Mouse (Mus musculus): ENCODE measurements around the gene Slmap. TPM values are rescaled to one million over a fixed set of nuclear protein-coding genes. Genes with fewer than 3 reads are reported as not detected.
A peak's percentile ranks its signal among the peaks of the same experiment; 100 is the strongest.
"Not testable (repeated sequence)": the region's sequence is repeated elsewhere in the genome, so short reads cannot be mapped to it uniquely, and the experiment has no call there.

The Slmap gene
- 125 and 127 TPM in 2 replicates for polyA plus RNA-seq (2016; fragmentation: Nextera tagmentation; extraction: Ambion mirVana)

- ATAC-seq (ENCODE audit: insufficient number of reproducible peaks, low FRiP score): peak; percentile 95
- H3K4me3 ChIP-seq: peak within 1 kb of the TSS; percentile 85
- H3K4me1 ChIP-seq (replicated peaks): peaks cover 23% of the 10 kb centered on the region
- no peaks in the 10 kb centered on the region for H3K9me3 ChIP-seq (replicated peaks)
- peak within 1 kb of the TSS; percentile 96 for H3K4me2 ChIP-seq
- H3K27ac ChIP-seq (ENCODE audit: poor library complexity, severe bottlenecking): peak within 1 kb of the TSS; percentile 90
- 13% methylated on average over 32 of the region's 33 CpGs for WGBS
- H3K36me3 ChIP-seq: peaks cover 6% of the 10 kb centered on the region; the same call in 1 of the 2 replicates
- H3K9ac ChIP-seq: peak within 1 kb of the TSS; percentile 98
- H3K27me3 ChIP-seq (replicated peaks): 0 out of 2 replicates have a peak, but pooled peaks cover 5% of the 10 kb centered on the region
Measured at GRCm38 (mm10) chr14:26534757-26535479, at the start of gene Slmap. Slmap (minus strand) TSS chr14:26534931.

DNA sequence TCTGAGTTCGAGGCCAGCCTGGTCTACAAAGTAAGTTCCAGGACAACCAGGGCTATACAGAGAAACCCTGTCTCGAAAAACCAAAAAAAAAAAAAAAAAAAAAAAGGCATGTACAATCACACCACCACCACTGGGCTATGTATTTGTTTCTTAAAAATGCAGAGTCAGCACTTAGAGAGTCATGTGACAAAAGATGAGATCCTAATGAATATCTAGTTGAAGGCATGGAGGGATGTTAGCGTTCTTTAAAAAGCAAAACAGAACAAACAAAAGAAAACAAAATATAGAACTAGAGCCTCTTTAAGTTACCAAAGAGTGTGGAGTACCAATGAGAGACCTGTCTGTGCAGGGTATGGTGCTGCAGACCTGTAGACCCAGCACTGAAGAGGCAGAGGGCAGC, 48.9 kb upstream of the Slmap start:
- H3K36me3 ChIP-seq: peaks cover 5% of the 10 kb centered on the region
- no peak overlapping the region for H3K27ac ChIP-seq (ENCODE audit: poor library complexity, severe bottlenecking)
- no peak for ATAC-seq (ENCODE audit: insufficient number of reproducible peaks, low FRiP score)
- no peak overlapping the region for H3K9ac ChIP-seq
- 79% methylated on average over 3 of the region's 3 CpGs for WGBS
- no peaks in the 10 kb centered on the region for H3K9me3 ChIP-seq (replicated peaks)
- H3K4me2 ChIP-seq: no peak overlapping the region
- H3K4me1 ChIP-seq (replicated peaks): peaks cover 23% of the 10 kb centered on the region
- no peak overlapping the region for H3K4me3 ChIP-seq
- no peaks in the 10 kb centered on the region for H3K27me3 ChIP-seq (replicated peaks)

- H3K4me3 ChIP-seq: peak overlapping the region; percentile 84
- peak overlapping the region; percentile 98 for H3K27ac ChIP-seq (ENCODE audit: poor library complexity, severe bottlenecking)
- peaks cover 5% of the 10 kb centered on the region for H3K36me3 ChIP-seq
- under 1% methylated on average over 79 of the region's 79 CpGs for WGBS
- H3K4me1 ChIP-seq (replicated peaks): peaks cover 14% of the 10 kb centered on the region
- H3K9me3 ChIP-seq (replicated peaks): no peaks in the 10 kb centered on the region
- peak overlapping the region; percentile 97 for H3K9ac ChIP-seq
- H3K27me3 ChIP-seq (replicated peaks): no peaks in the 10 kb centered on the region
- ATAC-seq (ENCODE audit: insufficient number of reproducible peaks, low FRiP score): peak; percentile 98
- peak overlapping the region; percentile 92 for H3K4me2 ChIP-seq
Measured at GRCm38 (mm10) chr14:26579346-26580343, 44.9 kb upstream of the Slmap start.

DNA sequence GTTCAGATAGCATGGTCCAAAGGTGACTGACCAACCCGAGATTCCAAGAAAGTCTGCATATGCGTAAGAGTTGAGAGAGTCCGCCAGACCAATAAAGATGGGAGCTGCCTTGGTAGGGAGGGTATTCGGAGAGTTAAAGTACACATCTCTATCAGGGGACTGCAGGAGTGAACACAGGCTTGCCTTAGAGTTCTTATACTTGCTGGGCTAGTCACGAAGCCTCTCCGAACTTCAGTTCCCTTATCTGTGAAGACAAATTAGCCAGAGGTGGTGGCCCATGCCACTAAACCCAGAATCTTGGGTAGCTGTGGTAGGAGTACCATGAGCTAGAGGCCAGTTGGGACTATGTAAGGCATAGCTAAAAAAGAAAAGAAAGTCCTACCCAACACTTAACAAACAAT, 44.1 kb upstream of the Slmap start:
- 47% methylated on average over 6 of the region's 6 CpGs for WGBS

DNA sequence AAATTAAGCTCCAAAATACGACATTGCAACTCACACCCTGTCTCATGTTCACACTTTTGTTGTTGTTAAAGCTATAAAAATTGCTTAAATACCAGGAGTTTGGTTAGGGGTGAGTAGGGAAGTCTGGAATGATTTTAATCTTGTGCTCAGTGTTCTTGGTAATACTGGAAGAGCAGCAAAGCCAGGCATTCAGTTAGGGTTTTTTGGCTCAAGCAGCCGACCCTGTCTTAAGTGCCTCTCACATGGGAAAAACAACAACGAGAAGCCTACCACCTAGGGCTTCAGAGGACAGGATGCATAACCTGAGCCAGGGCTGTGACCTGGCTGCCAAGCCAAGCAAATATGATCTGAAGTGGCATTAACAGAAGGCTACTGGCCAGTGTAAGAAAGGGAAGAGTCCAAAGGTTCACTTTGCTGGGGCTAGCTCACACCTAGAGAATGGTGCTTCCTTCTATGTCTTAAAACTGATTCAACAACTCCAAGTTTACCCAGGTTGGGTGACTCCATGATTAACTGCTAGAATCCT, 41.6 kb upstream of the Slmap start:
- ATAC-seq (ENCODE audit: insufficient number of reproducible peaks, low FRiP score): no peak
- Histone ChIP-seq H3K4me1 (replicated peaks) (peaks cover 14% of the 10 kb centered on the region), H3K36me3 (no peaks in the 10 kb centered on the region), H3K4me2 (no peak overlapping the region), H3K9ac (no peak overlapping the region), H3K27ac (ENCODE audit: poor library complexity, severe bottlenecking) (no peak overlapping the region), H3K9me3 (replicated peaks) (no peaks in the 10 kb centered on the region), H3K27me3 (replicated peaks) (no peaks in the 10 kb centered on the region), H3K4me3 (no peak overlapping the region)
- WGBS: 58% methylated on average over 3 of the region's 3 CpGs

More for the DNA sequence above, 44.1 kb upstream of the Slmap start:
- H3K27me3 ChIP-seq (replicated peaks): no peaks in the 10 kb centered on the region
- no peak overlapping the region for H3K4me3 ChIP-seq
- ATAC-seq (ENCODE audit: insufficient number of reproducible peaks, low FRiP score): no peak
- no peak overlapping the region; the same call in 1 of the 2 replicates for H3K4me2 ChIP-seq
- no peak overlapping the region for H3K9ac ChIP-seq
- H3K27ac ChIP-seq (ENCODE audit: poor library complexity, severe bottlenecking): no peak overlapping the region
- H3K4me1 ChIP-seq (replicated peaks): peaks cover 12% of the 10 kb centered on the region
- H3K36me3 ChIP-seq: peaks cover 5% of the 10 kb centered on the region
- no peaks in the 10 kb centered on the region for H3K9me3 ChIP-seq (replicated peaks)

GRCm38 (mm10) chr14:26573556-26573955, 38.8 kb upstream of the Slmap start, which contains the start of gene Dennd6a:
Dennd6a (plus strand) TSS chr14:26573856.
- ATAC-seq (ENCODE audit: insufficient number of reproducible peaks, low FRiP score); H3K9ac ChIP-seq; H3K9me3 ChIP-seq (replicated peaks); H3K4me2 ChIP-seq; H3K36me3 ChIP-seq; H3K27ac ChIP-seq (ENCODE audit: poor library complexity, severe bottlenecking); H3K4me3 ChIP-seq; H3K27me3 ChIP-seq (replicated peaks); H3K4me1 ChIP-seq (replicated peaks): not testable (repeated sequence)
- WGBS: 75% methylated on average over 5 of the region's 5 CpGs

GRCm38 (mm10) chr14:26571951-26572675, 37.4 kb upstream of the Slmap start:
- Histone ChIP-seq H3K27me3 (replicated peaks) (no peaks in the 10 kb centered on the region), H3K4me1 (replicated peaks) (peaks cover 6% of the 10 kb centered on the region; the same call in 1 of the 2 replicates), H3K9me3 (replicated peaks) (no peaks in the 10 kb centered on the region), H3K4me3 (no peak overlapping the region), H3K9ac (no peak overlapping the region), H3K4me2 (no peak overlapping the region), H3K27ac (ENCODE audit: poor library complexity, severe bottlenecking) (no peak overlapping the region), H3K36me3 (no peaks in the 10 kb centered on the region)
- WGBS: 42% methylated on average over 4 of the region's 4 CpGs
- ATAC-seq (ENCODE audit: insufficient number of reproducible peaks, low FRiP score): no peak

- Histone ChIP-seq H3K4me1 (replicated peaks) (peaks cover 6% of the 10 kb centered on the region; the same call in 1 of the 2 replicates), H3K27me3 (replicated peaks) (no peaks in the 10 kb centered on the region), H3K4me2 (no peak overlapping the region), H3K4me3 (no peak overlapping the region), H3K9me3 (replicated peaks) (no peaks in the 10 kb centered on the region), H3K27ac (ENCODE audit: poor library complexity, severe bottlenecking) (no peak overlapping the region), H3K36me3 (no peaks in the 10 kb centered on the region), H3K9ac (no peak overlapping the region)
- ATAC-seq (ENCODE audit: insufficient number of reproducible peaks, low FRiP score): no peak
- WGBS: 83% methylated on average over 4 of the region's 4 CpGs
Measured at GRCm38 (mm10) chr14:26569880-26570279, 35.1 kb upstream of the Slmap start.

- H3K4me3 ChIP-seq: no peak overlapping the region
- no peak overlapping the region for H3K27ac ChIP-seq (ENCODE audit: poor library complexity, severe bottlenecking)
- H3K27me3 ChIP-seq (replicated peaks): no peaks in the 10 kb centered on the region
- no peak overlapping the region for H3K9ac ChIP-seq
- H3K4me2 ChIP-seq: no peak overlapping the region
- peaks cover 7% of the 10 kb centered on the region; the same call in 1 of the 2 replicates for H3K9me3 ChIP-seq (replicated peaks)
- H3K36me3 ChIP-seq: no peaks in the 10 kb centered on the region
- no peaks in the 10 kb centered on the region for H3K4me1 ChIP-seq (replicated peaks)
- ATAC-seq (ENCODE audit: insufficient number of reproducible peaks, low FRiP score): no peak
- 79% methylated on average over 2 of the region's 2 CpGs for WGBS
Measured at GRCm38 (mm10) chr14:26562247-26562646, 27.5 kb upstream of the Slmap start.

DNA sequence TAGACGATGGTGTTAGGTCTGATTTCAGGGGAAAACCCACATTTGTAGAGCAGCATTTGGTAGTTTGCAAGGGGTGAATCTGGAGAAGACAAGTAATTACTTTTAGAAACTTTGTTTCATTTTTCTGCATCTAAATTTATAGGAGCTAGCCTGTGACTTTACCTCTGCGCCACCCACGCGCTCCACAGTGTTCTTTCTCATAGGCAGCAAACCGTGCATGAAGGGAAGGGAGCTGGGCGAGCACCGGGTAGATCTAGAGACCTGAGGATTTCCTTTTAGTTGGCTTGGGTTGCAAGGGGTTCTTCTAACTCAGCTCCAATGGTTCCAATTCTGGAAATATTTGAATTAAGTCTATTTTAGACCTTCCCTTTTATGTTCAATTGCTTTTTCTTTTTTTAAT, 23.8 kb upstream of the Slmap start:
- no peaks in the 10 kb centered on the region for H3K36me3 ChIP-seq
- WGBS: 86% methylated on average over 7 of the region's 7 CpGs
- H3K27ac ChIP-seq (ENCODE audit: poor library complexity, severe bottlenecking): no peak overlapping the region
- no peaks in the 10 kb centered on the region for H3K27me3 ChIP-seq (replicated peaks)
- no peak overlapping the region for H3K4me3 ChIP-seq
- H3K9ac ChIP-seq: no peak overlapping the region
- H3K9me3 ChIP-seq (replicated peaks): peaks cover 7% of the 10 kb centered on the region; the same call in 1 of the 2 replicates
- no peak for ATAC-seq (ENCODE audit: insufficient number of reproducible peaks, low FRiP score)
- no peak overlapping the region for H3K4me2 ChIP-seq
- no peaks in the 10 kb centered on the region for H3K4me1 ChIP-seq (replicated peaks)

Data from heart, embryonic 12.5 days (tissue).